Mouse (Mus musculus) WW6 (cell line): Measurements from ENCODE around the gene B3gnt2.

Experiments used
- DNase-seq: peaks from one replicate; pipeline ENCODE4 v3.0.0-alpha.2; 2013; ENCODE audit warnings: low read depth, low spot score

Gene B3gnt2

DNA sequence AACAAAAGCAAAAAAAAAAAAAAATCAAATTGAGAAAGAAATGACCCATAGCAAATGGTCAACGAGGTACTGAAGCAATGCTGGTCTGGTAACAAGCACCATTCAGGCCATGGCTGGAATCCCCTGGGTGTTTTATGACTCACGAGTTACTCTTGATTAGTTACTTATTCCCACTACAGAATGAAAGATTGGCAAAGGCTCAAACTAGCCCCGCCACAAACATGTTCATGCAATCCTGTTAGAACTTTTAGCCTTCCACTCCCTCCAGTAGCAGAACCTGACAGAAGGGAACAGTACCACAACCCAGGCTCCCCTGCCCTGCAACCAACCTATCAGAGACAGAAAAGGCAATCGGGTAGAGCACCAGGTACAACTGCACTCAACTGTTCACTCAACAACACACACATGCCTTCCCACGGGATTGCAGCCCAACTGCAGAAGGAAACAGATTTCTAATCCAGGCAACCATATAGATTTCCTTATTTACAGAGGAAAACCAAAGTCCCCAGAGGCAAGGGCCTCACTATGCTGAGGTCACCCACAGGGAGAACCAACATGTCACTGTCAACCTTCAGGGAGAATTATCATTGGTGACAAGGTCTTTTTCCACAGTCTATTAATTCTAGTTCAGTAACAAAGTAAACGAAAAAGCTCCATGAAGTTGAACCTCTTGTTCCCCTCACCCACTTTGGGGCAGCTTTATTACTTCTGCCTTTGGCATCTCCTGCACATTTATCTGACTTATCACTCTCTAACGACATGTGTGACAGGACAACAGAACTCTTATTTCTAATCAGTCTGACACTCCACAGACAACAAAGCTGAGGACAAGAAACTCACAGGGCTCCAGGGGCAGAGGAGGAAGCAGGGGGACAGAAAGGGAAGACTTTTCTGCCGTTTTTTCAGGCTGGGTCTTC is 12.8 kb downstream of the B3gnt2 start:
- DNase-seq: no peak

DNA sequence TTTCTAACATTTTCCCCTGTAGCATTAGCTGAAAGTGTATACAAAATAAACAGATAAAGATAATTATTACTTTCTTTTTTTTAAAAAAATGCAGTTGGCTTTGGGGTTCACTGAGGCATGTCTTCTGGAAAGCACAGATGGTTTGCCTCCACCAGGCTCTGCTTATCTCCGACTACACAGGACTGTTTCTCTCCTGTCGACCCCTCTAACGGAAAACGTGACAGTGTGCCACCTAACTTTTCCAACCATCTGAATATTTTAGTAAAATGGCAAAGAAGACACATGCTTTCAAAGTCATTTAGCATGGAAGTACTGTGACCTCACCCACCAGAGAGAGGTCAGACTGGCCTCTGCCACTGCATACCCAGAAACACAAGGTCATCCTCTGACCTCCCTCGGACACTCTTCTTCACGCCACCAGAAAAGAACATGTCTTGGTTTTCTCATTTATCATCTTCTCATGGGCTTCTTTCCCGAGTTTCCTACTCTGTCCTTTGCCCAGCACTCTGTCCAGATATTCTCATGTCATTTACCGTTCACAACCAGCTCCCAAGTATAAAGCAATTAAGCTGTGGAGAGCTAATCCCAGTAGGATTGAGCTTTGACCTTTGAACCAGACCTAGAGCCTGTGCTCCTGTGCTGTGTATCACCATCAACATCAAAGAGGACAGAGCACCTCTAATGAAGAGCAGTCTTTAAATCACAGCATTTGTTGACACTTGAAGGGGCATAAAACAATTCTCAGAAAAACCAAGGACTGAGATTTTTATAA is 13.6 kb downstream of the B3gnt2 start:
- no peak for DNase-seq

DNA sequence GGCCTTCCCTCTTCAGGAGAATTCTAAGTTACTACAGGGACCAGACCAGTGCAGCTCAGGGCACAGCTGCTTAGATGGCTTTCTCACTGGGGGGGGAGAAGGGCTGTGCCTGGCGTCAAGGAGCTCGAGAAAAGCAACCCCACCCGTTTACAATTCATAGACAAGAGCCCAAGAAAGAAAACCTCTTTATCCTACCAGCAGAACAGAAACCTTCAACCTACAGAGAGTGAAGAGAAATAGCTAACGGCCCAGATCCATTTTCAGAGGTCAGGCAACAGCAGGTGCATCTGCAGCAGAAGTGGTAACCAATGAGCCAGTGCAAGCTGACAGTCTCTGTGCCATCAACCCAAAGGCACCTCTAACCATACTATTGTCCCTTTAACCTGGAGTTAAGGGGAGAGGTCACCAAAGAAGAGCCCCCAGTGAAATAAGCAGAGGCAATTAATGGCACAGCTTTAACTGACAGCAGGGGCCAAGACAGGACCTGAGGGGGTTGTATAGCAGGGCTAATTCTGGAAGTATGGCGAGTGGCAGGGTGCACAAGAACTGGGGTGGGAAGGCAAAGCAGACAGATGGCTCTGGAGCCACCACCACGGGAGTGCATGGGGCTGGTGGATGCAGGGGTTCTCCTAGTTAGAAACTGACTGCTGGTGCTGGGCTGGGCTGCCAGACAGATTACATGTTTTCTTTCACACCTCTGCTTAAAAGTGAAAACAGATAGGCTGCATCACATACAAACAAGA is 14.5 kb downstream of the B3gnt2 start:
- DNase-seq: no peak

GRCm38 (mm10) chr11:22844754-22845718 is 15.7 kb downstream of the B3gnt2 start:
- DNase-seq: no peak

DNA sequence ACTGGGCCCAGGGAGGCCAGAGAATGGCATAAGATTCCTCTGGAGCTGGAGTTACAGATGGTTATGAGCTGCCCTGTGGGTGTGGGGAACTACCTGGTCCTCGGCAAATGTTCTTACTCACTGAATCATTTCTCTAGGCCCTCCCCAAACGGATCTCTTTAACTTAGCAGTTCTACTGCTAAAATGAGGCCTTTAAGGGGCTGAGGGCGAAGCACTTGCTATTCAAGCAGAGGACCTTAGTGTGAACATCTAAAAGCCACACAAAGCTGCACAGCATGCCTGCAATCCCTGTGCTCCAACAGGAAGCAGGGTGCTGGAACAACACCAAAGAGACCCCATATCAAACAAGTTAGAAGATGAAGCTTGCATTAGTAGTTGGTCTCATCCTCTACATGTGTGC is 21.3 kb downstream of the B3gnt2 start:
- DNase-seq: no peak

DNA sequence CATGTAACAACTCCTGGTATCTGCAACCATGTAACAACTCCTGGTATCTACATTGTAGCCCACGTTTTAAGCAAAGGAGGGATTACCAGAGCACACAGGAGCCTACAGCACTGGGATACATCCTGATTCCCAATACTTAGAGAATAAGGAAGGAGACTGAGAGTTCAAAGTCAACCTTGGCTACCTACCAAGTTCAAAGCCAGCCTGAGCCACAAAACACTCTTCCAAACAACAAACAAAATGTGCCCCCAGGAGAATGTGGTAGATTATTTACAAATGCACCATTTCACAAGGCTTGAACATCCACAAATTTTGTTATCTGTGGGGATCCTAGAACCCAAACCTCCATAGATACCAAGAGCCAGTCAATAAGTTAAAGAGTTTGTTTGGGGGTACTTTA is 22.4 kb downstream of the B3gnt2 start:
- no peak for DNase-seq

GRCm38 (mm10) chr11:22836269-22836668 is 24.5 kb downstream of the B3gnt2 start:
- DNase-seq: no peak

GRCm38 (mm10) chr11:22832600-22832999 is 28.2 kb downstream of the B3gnt2 start:
- no peak for DNase-seq

DNA sequence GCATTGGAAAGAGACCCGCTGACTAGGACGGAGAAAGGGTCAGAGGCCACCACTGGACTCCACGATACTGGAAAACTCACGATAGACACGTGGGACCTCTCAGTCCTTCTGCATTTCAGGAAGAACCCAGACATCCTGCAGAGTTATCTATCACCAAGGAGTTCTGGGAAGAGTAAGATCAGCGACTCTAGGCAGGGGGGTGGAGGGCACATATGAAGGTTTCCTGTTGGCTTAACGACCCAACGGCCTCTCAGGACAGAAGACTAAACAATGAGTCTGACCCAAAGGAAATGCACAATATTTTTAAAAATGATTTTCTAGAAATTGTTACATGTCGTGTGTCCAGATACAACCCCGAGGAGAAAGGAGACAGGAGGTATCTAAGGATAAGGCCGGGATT is 28.8 kb downstream of the B3gnt2 start:
- DNase-seq: no peak

- no peak for DNase-seq
Observed at GRCm38 (mm10) chr11:22830684-22831083, 30.1 kb downstream of the B3gnt2 start.

DNA sequence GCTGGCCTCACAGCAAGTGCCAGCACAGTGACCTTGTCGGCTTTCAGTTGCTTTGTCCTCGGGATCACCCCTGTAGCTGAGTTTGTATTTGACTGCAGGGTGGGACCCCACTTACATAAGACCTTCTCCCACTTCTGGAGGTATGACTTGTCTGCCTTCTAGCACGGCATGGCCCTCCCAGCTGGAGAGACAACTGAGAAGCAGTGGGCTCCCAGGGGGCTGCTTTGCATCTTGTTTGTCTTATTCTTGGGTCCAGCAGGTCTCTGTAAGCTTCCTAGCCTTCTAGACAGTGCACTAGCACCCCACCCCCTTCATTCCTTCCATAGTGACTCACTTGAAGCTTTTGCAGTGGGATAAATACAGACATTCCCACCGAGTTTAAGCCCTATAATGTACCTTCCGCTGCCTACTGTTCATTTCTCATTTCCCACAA is 30.6 kb downstream of the B3gnt2 start:
- DNase-seq: no peak

- no peak for DNase-seq
Observed at GRCm38 (mm10) chr11:22828988-22829632, 31.7 kb downstream of the B3gnt2 start.

DNA sequence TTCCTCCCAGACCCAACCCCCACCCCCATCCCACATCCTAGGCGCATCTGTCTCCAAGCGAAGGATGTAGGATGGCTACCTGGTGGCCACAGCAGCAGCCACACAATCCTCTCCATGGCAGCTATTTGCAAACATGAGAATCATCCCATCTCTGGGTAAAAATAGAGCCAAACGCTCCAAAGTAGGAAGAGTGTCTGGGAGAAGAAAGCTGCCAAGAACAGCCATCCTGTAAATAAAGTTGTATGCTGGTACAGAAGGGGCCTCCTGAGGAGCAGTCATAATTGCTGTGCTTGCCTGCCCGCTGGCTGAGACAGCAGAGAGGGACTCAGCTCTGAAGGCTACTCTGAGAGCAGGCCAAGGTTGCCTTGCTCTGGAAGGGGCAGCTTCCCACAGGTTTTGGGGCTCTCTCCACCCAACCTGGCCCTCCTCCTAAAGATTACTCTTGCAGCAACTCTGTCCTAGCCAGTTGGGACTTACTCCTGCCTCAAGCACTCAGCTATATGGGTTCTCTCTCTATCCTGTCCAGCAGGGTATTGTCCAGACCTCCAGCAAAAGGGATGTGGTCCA is 33.2 kb downstream of the B3gnt2 start:
- DNase-seq: no peak

DNA sequence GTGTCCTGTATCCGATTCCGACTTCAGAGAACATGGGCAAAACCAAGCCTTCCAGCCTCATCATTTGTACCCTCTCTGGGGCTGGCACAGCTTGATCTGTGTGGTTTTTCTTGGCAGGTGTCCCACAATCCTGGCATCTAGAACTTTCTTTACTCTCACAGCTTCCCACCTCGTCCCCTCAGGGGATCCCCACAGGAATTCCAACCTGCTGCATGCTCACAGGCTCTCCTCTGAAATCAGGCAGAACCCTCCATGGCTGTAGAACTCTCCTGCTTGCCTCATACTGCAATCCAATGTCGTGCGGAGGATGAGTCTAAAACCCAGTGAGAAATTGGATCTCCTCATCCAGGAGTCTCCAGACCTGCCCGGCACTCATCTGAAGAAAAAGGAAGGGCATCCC is 34.1 kb downstream of the B3gnt2 start:
- DNase-seq: no peak

DNA sequence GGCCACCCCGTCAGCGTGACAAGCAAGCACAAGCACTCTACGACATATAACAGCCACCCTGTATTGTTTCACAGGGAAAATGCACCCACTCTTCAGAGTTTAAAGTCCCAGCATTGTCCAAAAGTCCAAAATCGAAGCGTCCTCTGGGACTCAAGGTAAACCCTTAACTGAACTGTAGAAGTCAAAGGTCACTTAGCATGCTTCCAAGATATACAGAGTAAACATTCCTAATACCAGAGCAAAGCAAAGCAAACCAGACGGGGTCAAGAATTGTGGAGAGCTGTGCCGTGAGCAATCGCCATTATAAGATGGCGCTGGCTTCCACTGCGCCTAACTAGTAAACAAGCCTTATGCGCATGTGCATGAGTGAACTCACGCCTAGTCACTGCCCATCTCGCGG is 34.7 kb downstream of the B3gnt2 start:
- no peak for DNase-seq

DNA sequence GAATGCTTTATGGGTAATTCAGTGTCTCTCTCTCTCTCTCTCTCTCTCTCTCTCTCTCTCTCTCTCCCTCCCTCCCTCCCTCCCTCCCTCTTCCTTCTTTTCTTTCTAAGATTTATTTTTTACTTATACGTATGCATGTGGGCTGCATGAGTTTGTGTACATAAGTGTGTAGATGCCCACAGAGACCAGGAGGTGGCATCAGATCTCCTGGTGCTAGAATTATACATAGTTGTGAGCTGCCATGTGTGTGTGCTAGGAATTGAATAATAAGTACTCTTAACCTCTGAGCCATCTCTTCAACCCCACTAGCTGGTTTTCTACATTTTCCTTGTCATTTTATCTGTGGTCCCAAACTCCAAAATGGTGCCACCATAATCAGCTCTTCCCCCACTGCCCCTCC is 35.2 kb downstream of the B3gnt2 start:
- no peak for DNase-seq

DNA sequence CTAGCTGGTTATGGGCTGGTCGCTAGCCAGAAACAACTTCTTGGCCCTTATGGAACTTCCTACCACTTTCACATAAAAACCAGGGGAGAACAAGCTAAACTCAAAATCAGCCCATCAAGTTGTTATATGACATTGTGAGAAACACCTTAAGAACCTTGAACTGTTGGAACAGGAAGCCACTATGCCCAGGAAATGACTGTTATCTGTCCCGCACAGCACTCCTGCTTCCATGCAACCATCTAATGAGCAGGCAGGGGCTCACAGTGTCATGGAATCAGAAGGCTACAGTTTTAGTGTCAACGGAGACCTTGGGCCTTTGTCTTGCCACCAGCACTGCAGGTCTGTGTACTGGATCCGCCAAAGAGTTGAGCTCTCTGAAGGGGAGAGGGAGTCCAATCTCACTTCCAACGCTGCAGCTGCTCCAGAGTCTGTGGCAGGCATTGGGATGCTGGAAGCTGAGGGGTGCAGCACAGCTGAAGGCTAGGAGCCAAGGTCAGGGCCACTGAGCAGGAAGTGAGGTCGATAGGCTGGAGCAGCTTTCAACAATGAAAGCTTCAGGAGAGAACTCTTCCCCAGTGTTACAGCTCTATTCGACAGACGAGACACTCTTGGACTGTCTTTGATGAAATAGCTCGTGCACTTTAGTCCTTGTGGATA is 36.6 kb downstream of the B3gnt2 start:
- DNase-seq: no peak

GRCm38 (mm10) chr11:22821243-22821642 is 39.5 kb downstream of the B3gnt2 start:
- no peak for DNase-seq

DNA sequence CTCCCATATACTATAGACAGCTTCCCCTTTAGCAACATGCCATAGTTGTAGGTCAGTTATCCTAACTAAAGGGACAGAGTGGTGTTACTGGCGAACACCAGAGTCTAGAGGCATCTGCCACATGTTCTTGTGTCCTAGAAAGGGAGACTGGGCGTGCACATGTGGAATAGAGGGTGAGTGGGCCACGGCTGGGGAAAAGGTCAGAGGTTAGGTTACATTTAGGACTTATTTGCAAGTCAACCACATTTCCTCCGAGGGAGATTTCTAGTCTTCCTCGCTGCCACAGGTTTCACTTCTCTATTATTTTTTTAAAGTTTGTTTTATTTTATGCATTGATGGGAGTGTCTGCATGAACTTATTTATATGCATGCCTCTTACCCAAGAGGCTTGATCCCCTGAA is 42.4 kb downstream of the B3gnt2 start:
- no peak for DNase-seq

GRCm38 (mm10) chr11:22815877-22816276 is 44.9 kb downstream of the B3gnt2 start:
- no peak for DNase-seq
